Mouse (Mus musculus): Measurements from ENCODE around the gene Baiap3. TPM values are rescaled to one million over a fixed set of nuclear protein-coding genes. Genes with fewer than 3 reads are reported as not detected.

Gene Baiap3
- polyA plus RNA-seq, 1 experiment = 1.3 TPM

GRCm38 (mm10) chr17:25272951-25273705 lies 17.0 kb upstream of the Baiap3 start:
- H3K4me1 ChIP-seq (ENCODE audit: control insufficient read depth, insufficient read depth, low read length) = peaks cover 2% of the 10 kb centered on the region
- peaks cover 22% of the 10 kb centered on the region for H3K36me3 ChIP-seq (ENCODE audit: control insufficient read depth, insufficient read depth, low read length, poor library complexity, severe bottlenecking)
- no peak for TF ChIP-seq CTCF (IDR thresholded peaks at IDR 0.05; ENCODE audit: low read depth, low read length)
- no peaks in the 10 kb centered on the region for H3K9me3 ChIP-seq (replicated peaks; ENCODE audit: control insufficient read depth, insufficient read depth, low read length, poor library complexity, severe bottlenecking)
- H3K27me3 ChIP-seq (ENCODE audit: control insufficient read depth, insufficient read depth, low read length, poor library complexity, severe bottlenecking) = no peaks in the 10 kb centered on the region
- peak overlapping the region; percentile 91 for H3K9ac ChIP-seq (ENCODE audit: low read depth, poor library complexity, severe bottlenecking)
- peak overlapping the region; percentile 89 for H3K27ac ChIP-seq (ENCODE audit: insufficient read depth, low read length)
- H3K4me3 ChIP-seq (ENCODE audit: low read depth, low read length) = peak overlapping the region; percentile 95

GRCm38 (mm10) chr17:25272326-25272725 lies 16.2 kb upstream of the Baiap3 start:
- Histone ChIP-seq H3K4me3 (ENCODE audit: low read depth, low read length) (peak overlapping the region; percentile 95), H3K9me3 (replicated peaks; ENCODE audit: control insufficient read depth, insufficient read depth, low read length, poor library complexity, severe bottlenecking) (no peaks in the 10 kb centered on the region), H3K27ac (ENCODE audit: insufficient read depth, low read length) (peak overlapping the region; percentile 60; the same call in 1 of the 2 replicates), H3K4me1 (ENCODE audit: control insufficient read depth, insufficient read depth, low read length) (peaks cover 2% of the 10 kb centered on the region), H3K27me3 (ENCODE audit: control insufficient read depth, insufficient read depth, low read length, poor library complexity, severe bottlenecking) (no peaks in the 10 kb centered on the region), H3K9ac (ENCODE audit: low read depth, poor library complexity, severe bottlenecking) (peak overlapping the region; percentile 91), H3K36me3 (ENCODE audit: control insufficient read depth, insufficient read depth, low read length, poor library complexity, severe bottlenecking) (peaks cover 30% of the 10 kb centered on the region)
- TF ChIP-seq CTCF (IDR thresholded peaks at IDR 0.05; ENCODE audit: low read depth, low read length) = no peak

GRCm38 (mm10) chr17:25270795-25271335 lies 14.7 kb upstream of the Baiap3 start:
- no peak overlapping the region for H3K27ac ChIP-seq (ENCODE audit: insufficient read depth, low read length)
- no peaks in the 10 kb centered on the region for H3K27me3 ChIP-seq (ENCODE audit: control insufficient read depth, insufficient read depth, low read length, poor library complexity, severe bottlenecking)
- TF ChIP-seq POLR2A (IDR thresholded peaks at IDR 0.05; ENCODE audit: insufficient read depth, low read length) = no peak
- TF ChIP-seq EP300 (IDR thresholded peaks at IDR 0.05; ENCODE audit: insufficient read depth, low read depth, low read length) = no peak
- no peak for TF ChIP-seq CTCF (IDR thresholded peaks at IDR 0.05; ENCODE audit: low read depth, low read length)
- H3K9ac ChIP-seq (ENCODE audit: low read depth, poor library complexity, severe bottlenecking) = peak overlapping the region; percentile 91; the same call in 1 of the 2 replicates
- peaks cover 45% of the 10 kb centered on the region for H3K36me3 ChIP-seq (ENCODE audit: control insufficient read depth, insufficient read depth, low read length, poor library complexity, severe bottlenecking)
- H3K4me3 ChIP-seq (ENCODE audit: low read depth, low read length) = 0 out of 2 replicates have a peak overlapping the region, but pooled peaks have one; percentile 6
- no peaks in the 10 kb centered on the region for H3K9me3 ChIP-seq (replicated peaks; ENCODE audit: control insufficient read depth, insufficient read depth, low read length, poor library complexity, severe bottlenecking)
- peaks cover 2% of the 10 kb centered on the region for H3K4me1 ChIP-seq (ENCODE audit: control insufficient read depth, insufficient read depth, low read length)

GRCm38 (mm10) chr17:25264453-25264852 lies 8.3 kb upstream of the Baiap3 start:
- Histone ChIP-seq H3K36me3 (ENCODE audit: control insufficient read depth, insufficient read depth, low read length, poor library complexity, severe bottlenecking) (peaks cover 63% of the 10 kb centered on the region), H3K4me1 (ENCODE audit: control insufficient read depth, insufficient read depth, low read length) (no peaks in the 10 kb centered on the region)
- TF ChIP-seq EP300 (IDR thresholded peaks at IDR 0.05; ENCODE audit: insufficient read depth, low read depth, low read length) (no peak), CTCF (IDR thresholded peaks at IDR 0.05; ENCODE audit: low read depth, low read length) (peak; percentile 60)

GRCm38 (mm10) chr17:25257804-25258261 lies 1.7 kb upstream of the Baiap3 start:
- H3K4me1 ChIP-seq (ENCODE audit: control insufficient read depth, insufficient read depth, low read length) = no peaks in the 10 kb centered on the region

More at GRCm38 (mm10) chr17:25264453-25264852, 8.3 kb upstream of the Baiap3 start:
- Histone ChIP-seq H3K27ac (ENCODE audit: insufficient read depth, low read length) (no peak overlapping the region), H3K4me3 (ENCODE audit: low read depth, low read length) (no peak overlapping the region), H3K9me3 (replicated peaks; ENCODE audit: control insufficient read depth, insufficient read depth, low read length, poor library complexity, severe bottlenecking) (no peaks in the 10 kb centered on the region), H3K9ac (ENCODE audit: low read depth, poor library complexity, severe bottlenecking) (no peak overlapping the region), H3K27me3 (ENCODE audit: control insufficient read depth, insufficient read depth, low read length, poor library complexity, severe bottlenecking) (no peaks in the 10 kb centered on the region)

GRCm38 (mm10) chr17:25255110-25255509 lies 1.1 kb downstream of the Baiap3 start:
- Histone ChIP-seq H3K27ac (ENCODE audit: insufficient read depth, low read length) (no peak overlapping the region), H3K9ac (ENCODE audit: low read depth, poor library complexity, severe bottlenecking) (no peak overlapping the region), H3K4me1 (ENCODE audit: control insufficient read depth, insufficient read depth, low read length) (no peaks in the 10 kb centered on the region), H3K4me3 (ENCODE audit: low read depth, low read length) (no peak overlapping the region), H3K36me3 (ENCODE audit: control insufficient read depth, insufficient read depth, low read length, poor library complexity, severe bottlenecking) (no peaks in the 10 kb centered on the region), H3K9me3 (replicated peaks; ENCODE audit: control insufficient read depth, insufficient read depth, low read length, poor library complexity, severe bottlenecking) (no peaks in the 10 kb centered on the region), H3K27me3 (ENCODE audit: control insufficient read depth, insufficient read depth, low read length, poor library complexity, severe bottlenecking) (no peaks in the 10 kb centered on the region)
- TF ChIP-seq EP300 (IDR thresholded peaks at IDR 0.05; ENCODE audit: insufficient read depth, low read depth, low read length) (no peak), POLR2A (IDR thresholded peaks at IDR 0.05; ENCODE audit: insufficient read depth, low read length) (no peak), CTCF (IDR thresholded peaks at IDR 0.05; ENCODE audit: low read depth, low read length) (no peak)

More at GRCm38 (mm10) chr17:25257804-25258261, 1.7 kb upstream of the Baiap3 start:
- no peak overlapping the region for H3K9ac ChIP-seq (ENCODE audit: low read depth, poor library complexity, severe bottlenecking)
- H3K27ac ChIP-seq (ENCODE audit: insufficient read depth, low read length) = no peak overlapping the region
- no peaks in the 10 kb centered on the region for H3K9me3 ChIP-seq (replicated peaks; ENCODE audit: control insufficient read depth, insufficient read depth, low read length, poor library complexity, severe bottlenecking)
- H3K27me3 ChIP-seq (ENCODE audit: control insufficient read depth, insufficient read depth, low read length, poor library complexity, severe bottlenecking) = no peaks in the 10 kb centered on the region
- H3K4me3 ChIP-seq (ENCODE audit: low read depth, low read length) = no peak overlapping the region
- H3K36me3 ChIP-seq (ENCODE audit: control insufficient read depth, insufficient read depth, low read length, poor library complexity, severe bottlenecking) = peaks cover under 1% of the 10 kb centered on the region; the same call in 1 of the 2 replicates
- TF ChIP-seq EP300 (IDR thresholded peaks at IDR 0.05; ENCODE audit: insufficient read depth, low read depth, low read length) (no peak), POLR2A (IDR thresholded peaks at IDR 0.05; ENCODE audit: insufficient read depth, low read length) (no peak), CTCF (IDR thresholded peaks at IDR 0.05; ENCODE audit: low read depth, low read length) (no peak)

All from ES-Bruce4 (cell line).